Mouse (Mus musculus) bone marrow macrophage, adult 2 months (primary cell): Measurements from ENCODE around the gene Vmn1r118. TPM values are rescaled to one million over a fixed set of nuclear protein-coding genes. Genes with fewer than 3 reads are reported as not detected.
"Not testable (repeated sequence)": the region's sequence is repeated elsewhere in the genome, so short reads cannot be mapped to it uniquely, and the experiment has no call there.

Source experiments
- H3K27ac ChIP-seq: 2 replicates; pipeline ENCODE4 v1.5.1; 2012; ENCODE audit warnings: low read depth, low read length; ENCODE audit not compliant: insufficient read depth
- H3K4me1 ChIP-seq: 2 replicates; pipeline ENCODE4 v1.6.1; 2012; ENCODE audit warnings: low read length; ENCODE audit not compliant: control insufficient read depth, insufficient read depth
- H3K4me3 ChIP-seq: 2 replicates; pipeline ENCODE4 v1.5.1; 2012; ENCODE audit warnings: mild to moderate bottlenecking, low read length, moderate library complexity; ENCODE audit not compliant: insufficient read depth
- polyA plus RNA-seq: library from polyadenylated mRNA; stranded (reverse); fragments of >200 nt; gene quantifications from 2 replicates; pipeline ENCODE4 v1.2.4, GENCODE M21; 2012; ENCODE audit not compliant: missing spikeins, insufficient read depth, insufficient read length

Gene Vmn1r118
- not detected in 2 replicates for polyA plus RNA-seq

DNA sequence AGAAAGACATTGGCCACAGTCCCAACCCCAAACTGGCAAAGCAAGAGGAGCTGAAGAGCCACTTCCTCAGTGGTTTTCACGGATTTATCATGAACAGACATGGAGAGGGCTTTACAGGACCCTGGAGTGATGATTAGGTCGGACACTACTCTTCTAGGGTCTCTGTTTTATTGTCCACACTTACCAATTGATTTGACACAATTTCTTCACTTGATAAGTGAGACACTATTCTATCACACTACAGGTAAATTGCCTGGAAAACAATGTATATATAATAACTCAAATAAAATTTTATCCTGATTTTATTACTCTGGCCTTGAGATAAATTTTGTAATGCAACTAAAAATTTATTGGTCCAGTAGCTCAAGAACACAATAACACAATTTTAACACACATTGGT is at the start of gene Vmn1r118:
Gene Vmn1r118 (minus strand): TSS at position 101 of the 400 bp plus-strand sequence.
- not testable (repeated sequence) for H3K4me3 ChIP-seq, H3K27ac ChIP-seq, H3K4me1 ChIP-seq

DNA sequence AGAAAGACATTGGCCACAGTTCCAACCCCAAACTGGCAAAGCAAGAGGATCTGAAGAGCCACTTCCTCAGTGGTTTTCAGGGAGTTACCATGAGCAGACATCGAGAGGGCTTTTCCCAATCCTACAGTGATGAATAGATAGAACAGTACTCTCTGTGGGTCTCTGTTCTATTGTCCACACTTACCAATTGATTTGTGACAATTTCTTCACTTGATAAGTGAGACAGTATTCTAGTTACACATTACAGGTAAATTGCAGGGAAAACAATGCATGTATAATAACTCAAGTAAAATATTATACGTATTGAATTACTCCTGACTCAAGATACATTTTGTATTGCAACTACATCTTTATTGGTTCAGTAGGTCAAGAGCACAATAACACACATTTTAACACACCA is 28.1 kb downstream of the Vmn1r118 start, which contains the start of gene Vmn1r117:
Gene Vmn1r117 (minus strand): TSS at position 101 of the 400 bp plus-strand sequence.
- H3K4me1 ChIP-seq, H3K27ac ChIP-seq, H3K4me3 ChIP-seq: not testable (repeated sequence)

DNA sequence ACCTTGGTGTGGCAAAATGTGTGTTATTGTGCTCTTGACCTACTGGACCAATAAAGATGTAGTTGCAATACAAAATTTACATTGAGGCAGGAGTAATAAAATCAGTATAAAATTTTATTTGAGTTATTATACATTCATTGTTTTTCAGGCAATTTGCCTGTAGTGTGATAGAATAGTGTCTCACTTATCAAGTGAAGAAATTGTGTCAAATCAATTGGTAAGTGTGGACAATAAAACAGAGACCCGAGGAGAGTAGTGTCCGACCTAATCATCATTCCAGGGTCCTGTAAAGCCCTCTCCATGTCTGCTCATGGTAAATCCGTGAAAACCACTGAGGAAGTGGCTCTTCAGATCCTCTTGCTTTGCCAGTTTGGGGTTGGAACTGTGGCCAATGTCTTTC is 40.2 kb downstream of the Vmn1r118 start, which contains the start of gene Vmn1r116:
Gene Vmn1r116 (plus strand): TSS at position 301 of the 400 bp plus-strand sequence.
- not testable (repeated sequence) for H3K27ac ChIP-seq, H3K4me3 ChIP-seq, H3K4me1 ChIP-seq

Other genes starting within 250 kb of the Vmn1r118 start
- gene Vmn1r107, start 243.4 kb downstream of the Vmn1r118 start, polyA plus RNA-seq: not detected in 2 replicates
- not detected in 2 replicates for gene Vmn1r111, start 209.1 kb downstream of the Vmn1r118 start, polyA plus RNA-seq
- not detected in 2 replicates for gene Gm10668, start 181.7 kb downstream of the Vmn1r118 start, polyA plus RNA-seq
- gene Vmn1r112, start 141.2 kb downstream of the Vmn1r118 start, polyA plus RNA-seq: not detected in 2 replicates
- gene Vmn1r113, start 125.1 kb downstream of the Vmn1r118 start, polyA plus RNA-seq: not detected in 2 replicates
- not detected in 2 replicates for gene Vmn1r114, start 100.2 kb downstream of the Vmn1r118 start, polyA plus RNA-seq
- gene Vmn1r115, start 67.4 kb downstream of the Vmn1r118 start, polyA plus RNA-seq: not detected in 2 replicates
- not detected in 2 replicates for gene Vmn1r116, start 40.1 kb downstream of the Vmn1r118 start, polyA plus RNA-seq
- gene Vmn1r117, start 28.2 kb downstream of the Vmn1r118 start, polyA plus RNA-seq: not detected in 2 replicates
- gene Vmn1r119, start 100.1 kb upstream of the Vmn1r118 start, polyA plus RNA-seq: not detected in 2 replicates
- gene Vmn1r120, start 141.4 kb upstream of the Vmn1r118 start, polyA plus RNA-seq: not detected in 2 replicates
- not detected in 2 replicates for gene Vmn1r121, start 186.2 kb upstream of the Vmn1r118 start, polyA plus RNA-seq
- gene Vmn1r122, start 221.8 kb upstream of the Vmn1r118 start, polyA plus RNA-seq: not detected in 2 replicates
- gene Vmn1r123, start 249.8 kb upstream of the Vmn1r118 start, polyA plus RNA-seq: not detected in 2 replicates